Mouse (Mus musculus) gastrocnemius, adult 2 months (tissue): ENCODE data around the gene Arhgap45. TPM values are rescaled to one million over a fixed set of nuclear protein-coding genes. Genes with fewer than 3 reads are reported as not detected.

Experiments
- DNase-seq: peaks from one replicate; pipeline ENCODE4 v3.0.0; 2022
- H3K27ac ChIP-seq: fragments of 200-600 bp; 2 replicates; pipeline ENCODE4 v1.8.1; 2022; ENCODE audit warnings: mild to moderate bottlenecking
- H3K4me3 ChIP-seq: fragments of 200-600 bp; 2 replicates; pipeline ENCODE4 v1.8.1; 2022; ENCODE audit warnings: mild to moderate bottlenecking, moderate library complexity
- CTCF ChIP-seq: fragments of 200-600 bp; IDR thresholded peaks from 2 replicates; pipeline ENCODE4 v1.8.1; 2022; ENCODE audit warnings: antibody characterized with exemption, mild to moderate bottlenecking, moderate library complexity
- intact Hi-C: fragments of 180-260 bp; cut with DNase I; formaldehyde crosslinking; loops from one replicate; pipeline ENCODE4 v1.15.1; 2025
- total RNA-seq, 2 experiments: library from RNA; stranded (reverse); gene quantifications; 2 replicates each; pipeline ENCODE4 v1.2.3; 2021

Gene Arhgap45
- total RNA-seq, 2 experiments from 2014 or later, result 0.97 to 1.4 TPM

DNA sequence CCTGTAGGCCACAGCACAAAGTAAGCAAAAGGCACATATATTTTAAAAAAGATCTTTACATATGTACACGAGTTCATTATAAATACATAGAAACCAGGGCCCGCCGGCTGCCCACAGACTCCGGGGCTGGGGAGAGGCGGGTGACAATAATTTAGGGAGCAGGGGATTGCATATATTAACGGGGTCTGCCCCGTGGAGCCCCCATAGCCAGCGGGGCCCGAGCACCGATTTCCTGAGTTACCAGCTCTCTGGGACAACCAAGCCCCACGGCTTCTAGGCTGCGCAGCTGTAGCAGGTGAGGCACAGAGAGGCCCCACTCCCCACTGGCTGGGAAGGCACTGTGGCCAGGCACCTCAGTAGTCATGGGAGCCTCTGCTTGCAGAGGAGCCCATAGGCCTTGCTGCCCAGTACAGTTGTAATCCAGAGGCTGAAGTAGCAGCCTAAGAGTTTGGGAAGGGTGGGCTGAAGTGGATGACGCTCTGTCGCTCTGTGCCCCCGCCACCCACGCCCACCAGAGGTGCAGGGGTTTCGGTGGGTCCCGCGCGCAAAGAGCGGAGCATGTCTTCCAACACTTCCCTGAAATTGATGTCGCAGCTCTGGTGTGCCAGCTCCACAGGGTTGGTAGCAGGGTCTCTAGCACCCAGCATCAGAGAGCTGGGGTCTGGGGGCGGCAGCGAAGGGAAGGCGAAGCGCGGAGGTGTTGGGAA is 40.7 kb downstream of the Arhgap45 start:
- no peak for DNase-seq
- intact Hi-C loops, result no loop called here

DNA sequence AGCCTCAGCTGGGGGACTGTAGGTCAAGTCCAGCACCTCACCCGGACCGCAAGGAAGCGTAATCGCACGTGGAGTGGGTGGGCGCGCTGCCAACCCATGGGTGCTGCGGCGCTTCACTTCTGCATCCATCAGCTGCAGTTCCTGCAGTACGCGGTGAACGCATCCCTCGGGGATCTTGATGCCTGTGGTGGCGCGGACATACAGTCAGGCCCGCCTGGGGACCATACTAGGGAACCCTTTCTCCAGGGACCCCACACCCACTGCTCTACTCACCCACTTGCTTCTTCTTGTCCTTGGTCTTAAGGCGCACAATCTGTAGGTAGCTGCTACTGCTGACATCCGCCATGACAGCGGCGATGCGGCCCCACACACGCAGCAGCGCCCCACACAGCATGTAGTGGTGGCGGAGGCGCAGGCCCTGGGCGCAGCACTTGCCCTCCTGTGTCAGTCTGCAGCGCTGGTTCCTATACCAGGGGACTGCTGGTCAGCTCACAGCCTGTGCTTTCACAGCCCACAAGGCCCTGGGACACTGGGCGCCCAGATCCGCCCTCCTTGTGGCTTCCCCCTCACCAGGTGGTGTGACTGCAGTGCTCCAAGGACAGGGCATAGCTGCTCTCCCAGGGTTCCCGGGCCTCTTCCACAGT is 41.4 kb downstream of the Arhgap45 start:
- Histone ChIP-seq H3K4me3 (no peak overlapping the region), H3K27ac (no peak overlapping the region)
- no peak for DNase-seq
- intact Hi-C loops, result no loop called here
- TF ChIP-seq CTCF, result no peak

More for the DNA sequence above, 40.7 kb downstream of the Arhgap45 start:
- no peak for TF ChIP-seq CTCF
- no peak overlapping the region for H3K27ac ChIP-seq
- H3K4me3 ChIP-seq, result no peak overlapping the region

DNA sequence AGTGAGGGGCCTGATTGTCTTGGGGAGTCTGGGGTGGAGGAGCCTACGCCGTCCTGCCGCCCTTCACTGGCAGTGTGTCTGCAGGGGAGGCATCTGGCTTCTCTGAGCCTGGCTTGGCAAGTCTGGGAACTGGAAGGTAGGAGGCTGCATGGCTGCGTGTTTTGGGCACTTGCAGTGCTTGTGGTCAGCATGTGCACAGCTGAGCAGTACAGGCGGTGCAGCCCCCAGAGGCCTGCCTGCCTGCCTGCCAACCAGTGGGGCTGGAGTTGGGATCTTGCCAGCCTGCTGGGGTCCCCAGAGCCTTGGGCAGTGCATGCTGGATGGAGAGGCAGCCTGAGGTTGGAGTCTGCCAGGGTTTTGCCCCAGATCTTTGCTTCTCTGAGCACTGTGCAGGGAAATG is 46.7 kb downstream of the Arhgap45 start:
- no peak for DNase-seq
- H3K4me3 ChIP-seq, result no peak overlapping the region
- intact Hi-C loops, result no loop called here
- H3K27ac ChIP-seq, result no peak overlapping the region
- TF ChIP-seq CTCF, result no peak

DNA sequence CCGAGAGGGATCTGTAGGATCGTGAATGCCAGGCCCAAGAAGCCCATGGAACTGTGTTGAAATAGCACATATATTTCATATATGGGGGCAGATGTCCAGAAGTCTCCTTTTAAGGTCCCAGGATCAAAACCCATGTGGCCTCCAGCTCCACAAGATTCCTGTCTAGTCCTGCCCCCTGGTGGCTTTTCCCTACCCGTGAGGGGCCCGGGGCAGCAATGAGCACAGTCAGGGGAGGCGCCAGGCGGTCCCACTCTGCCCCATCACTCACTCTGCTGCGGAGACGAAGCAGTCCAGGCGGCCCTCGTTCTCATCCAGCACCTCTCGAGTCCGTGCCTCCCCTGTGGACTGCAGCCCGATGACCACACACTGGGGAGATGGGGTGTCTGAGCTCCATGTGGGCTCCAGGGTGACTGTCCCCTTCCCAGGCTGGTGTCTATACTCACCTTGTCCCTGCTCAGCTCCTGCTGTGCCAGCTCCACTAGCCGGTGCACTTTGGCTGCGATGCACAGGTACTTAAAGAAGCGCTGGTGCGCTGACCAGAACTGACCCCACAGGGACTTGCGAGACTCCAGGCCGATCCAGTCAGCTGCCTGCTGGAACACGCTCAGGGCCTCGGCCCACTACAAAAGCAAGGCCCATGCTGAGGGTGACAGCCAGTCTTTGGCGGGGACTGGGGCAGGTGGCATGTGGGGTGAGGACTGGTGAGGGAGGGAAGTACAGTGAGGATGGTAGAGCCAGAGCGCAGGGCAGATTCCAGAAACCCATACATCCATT is 47.6 kb downstream of the Arhgap45 start:
- DNase-seq, result no peak
- no peak overlapping the region for H3K27ac ChIP-seq
- TF ChIP-seq CTCF, result no peak; the same call in 1 of the 2 replicates
- intact Hi-C loops, result no loop called here
- no peak overlapping the region for H3K4me3 ChIP-seq

DNA sequence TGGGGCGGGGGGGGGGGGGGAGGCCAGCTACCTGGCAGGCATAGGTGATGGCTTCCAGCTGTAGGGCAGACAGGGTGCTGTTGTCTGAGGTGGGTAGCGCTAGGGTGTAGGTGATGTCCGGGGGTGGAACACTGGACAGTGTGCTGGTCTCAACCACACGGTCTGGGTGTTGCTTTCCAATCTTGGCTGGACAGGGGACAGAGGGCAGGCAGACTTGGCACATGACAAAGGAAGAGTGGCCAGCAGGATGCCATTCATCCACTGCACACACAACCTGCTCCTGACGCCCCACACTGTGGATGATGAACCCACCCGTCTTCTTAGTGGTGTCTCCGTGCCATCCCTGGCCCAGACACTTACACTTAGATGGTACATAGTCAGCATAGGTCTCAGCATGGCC is 52.8 kb downstream of the Arhgap45 start:
- Histone ChIP-seq H3K27ac (peak overlapping the region; percentile 89; the same call in 1 of the 2 replicates), H3K4me3 (no peak overlapping the region)
- TF ChIP-seq CTCF, result no peak
- no peak for DNase-seq
- intact Hi-C loops, result no loop called here

DNA sequence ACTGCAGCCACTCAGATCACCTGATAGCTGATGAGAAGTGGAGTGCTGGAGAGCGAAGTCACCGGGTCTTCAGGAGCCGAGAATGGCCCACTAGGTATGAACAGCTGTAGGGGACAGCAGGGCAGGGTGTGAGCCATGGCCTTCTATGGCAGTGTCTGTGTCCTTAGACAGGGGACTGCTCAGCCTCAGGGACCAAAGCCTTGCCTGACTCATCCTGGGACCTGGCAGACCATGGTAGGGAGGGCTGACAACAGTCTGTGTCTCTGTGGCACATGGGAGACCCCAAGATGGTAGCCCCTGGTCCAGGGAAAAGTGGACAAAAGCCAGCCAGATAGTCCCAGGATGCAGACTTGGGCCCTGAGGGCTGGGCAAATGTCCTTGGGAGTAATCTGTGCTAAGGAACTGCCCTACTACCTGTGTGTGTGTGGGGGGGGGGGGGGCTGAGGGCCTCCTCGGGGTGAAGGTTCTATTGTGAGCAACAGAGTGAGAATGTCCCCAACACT is 53.5 kb downstream of the Arhgap45 start:
- H3K27ac ChIP-seq, result peak overlapping the region; percentile 89
- DNase-seq, result no peak
- intact Hi-C loops, result loop anchor here (5.0 kb wide), 1 partner anchor 42 kb away; no protein-coding TSS in a partner anchor
- H3K4me3 ChIP-seq, result no peak overlapping the region
- TF ChIP-seq CTCF, result no peak

DNA sequence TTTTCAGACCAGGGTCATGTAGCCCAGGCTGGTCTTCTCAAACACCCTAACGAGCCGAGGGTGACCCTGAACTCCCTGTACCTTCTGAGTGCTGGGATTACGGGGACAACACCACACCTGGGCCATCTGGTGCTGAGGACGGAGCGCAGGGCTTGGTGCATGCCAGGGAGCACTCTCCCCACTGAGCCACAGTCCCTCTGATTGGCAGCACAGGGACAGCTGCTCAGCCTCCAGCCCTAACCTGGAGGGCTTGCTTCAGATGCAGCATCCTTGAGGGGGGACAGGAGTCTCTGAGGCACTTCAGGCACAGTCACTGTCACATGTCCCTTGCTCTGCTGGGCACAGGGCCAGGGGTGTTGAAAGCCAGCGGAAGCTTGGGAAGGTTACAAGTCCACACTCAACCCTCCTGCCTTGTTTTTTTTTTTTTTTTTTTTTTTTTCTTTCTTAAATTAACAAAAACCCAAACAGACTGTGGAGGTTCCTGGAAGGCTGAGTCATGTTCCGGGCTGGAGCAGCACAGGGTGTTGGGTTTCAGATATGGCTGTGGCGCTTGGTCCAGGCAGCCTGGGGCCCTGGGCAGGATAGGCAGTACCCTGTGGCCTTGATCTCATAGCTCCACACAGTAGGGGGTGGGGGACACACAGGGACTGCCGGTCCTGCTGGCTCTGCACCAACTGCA is 54.5 kb downstream of the Arhgap45 start:
- peak; percentile 91 for DNase-seq
- Histone ChIP-seq H3K4me3 (peak overlapping the region; percentile 28; the same call in 1 of the 2 replicates), H3K27ac (peak overlapping the region; percentile 89)
- intact Hi-C loops, result loop anchor here (5.0 kb wide), 1 partner anchor 41 kb away; no protein-coding TSS in a partner anchor
- no peak for TF ChIP-seq CTCF

DNA sequence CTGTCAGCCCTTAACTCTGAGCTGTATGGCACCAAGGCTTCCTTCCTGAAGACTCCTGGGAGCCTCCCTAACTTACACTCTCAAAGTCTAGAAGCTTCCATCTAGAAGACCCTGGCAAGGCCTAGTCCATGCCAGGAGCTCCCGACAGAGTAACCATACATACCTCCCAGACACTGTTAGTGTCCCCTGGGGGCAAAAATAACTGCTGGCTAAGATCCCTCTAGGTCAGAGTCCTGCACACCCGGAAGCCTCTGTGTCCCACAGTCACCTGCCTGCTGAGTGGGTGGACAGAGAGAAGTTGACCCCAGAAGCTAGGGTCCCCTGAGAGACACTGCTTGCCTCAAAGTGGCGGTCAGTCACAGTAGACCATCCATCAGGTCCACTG is 55.1 kb downstream of the Arhgap45 start:
- peak overlapping the region; percentile 28 for H3K4me3 ChIP-seq
- no peak for DNase-seq
- no peak for TF ChIP-seq CTCF
- intact Hi-C loops, result loop anchor here (5.0 kb wide), 1 partner anchor 41 kb away; no protein-coding TSS in a partner anchor
- H3K27ac ChIP-seq, result peak overlapping the region; percentile 89

DNA sequence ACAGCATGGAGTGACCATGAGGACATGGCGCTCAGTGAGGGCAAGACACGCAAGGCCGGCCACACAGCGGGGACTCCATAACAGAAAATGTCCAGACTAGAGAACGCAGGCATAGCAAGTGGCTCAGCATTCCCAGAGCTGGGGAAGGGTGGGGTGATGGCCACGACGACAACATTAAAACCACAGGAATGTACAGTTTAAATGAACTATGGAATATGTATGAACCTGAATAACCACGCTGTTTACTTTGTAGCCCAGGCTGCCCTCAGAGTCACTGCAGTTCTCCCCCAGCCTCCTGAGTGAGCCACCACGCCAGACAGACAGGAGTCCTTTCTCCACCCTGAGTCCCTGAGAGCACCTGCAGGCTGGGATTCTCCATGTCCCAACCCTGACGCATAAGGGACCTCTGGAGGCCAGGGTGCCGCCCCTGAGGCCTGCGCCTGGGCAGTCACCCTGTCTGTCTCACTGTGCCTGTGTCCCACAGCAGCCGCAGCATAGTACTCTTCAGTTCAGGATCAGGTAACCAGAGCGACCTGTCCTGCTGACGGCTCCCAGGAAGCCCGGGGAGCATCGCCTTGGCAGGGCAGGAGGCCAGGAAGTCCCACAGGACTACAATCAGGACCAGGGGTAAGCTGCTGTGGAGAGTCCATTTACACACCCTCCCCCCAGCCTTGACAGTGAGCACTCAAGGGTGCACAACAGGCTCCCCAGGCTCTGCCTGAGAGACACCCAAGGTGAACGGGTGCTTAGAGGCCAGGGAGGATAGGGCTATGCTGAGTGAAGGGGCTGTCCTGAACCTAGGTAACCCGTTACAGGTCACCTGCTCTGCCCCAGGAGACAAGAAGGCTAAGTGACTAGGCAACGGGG is 56.4 kb downstream of the Arhgap45 start:
- Histone ChIP-seq H3K27ac (peak overlapping the region; percentile 89), H3K4me3 (no peak overlapping the region)
- intact Hi-C loops, result loop anchor here (5.0 kb wide), 1 partner anchor 39 kb away; no protein-coding TSS in a partner anchor
- DNase-seq, result no peak
- TF ChIP-seq CTCF, result no peak

DNA sequence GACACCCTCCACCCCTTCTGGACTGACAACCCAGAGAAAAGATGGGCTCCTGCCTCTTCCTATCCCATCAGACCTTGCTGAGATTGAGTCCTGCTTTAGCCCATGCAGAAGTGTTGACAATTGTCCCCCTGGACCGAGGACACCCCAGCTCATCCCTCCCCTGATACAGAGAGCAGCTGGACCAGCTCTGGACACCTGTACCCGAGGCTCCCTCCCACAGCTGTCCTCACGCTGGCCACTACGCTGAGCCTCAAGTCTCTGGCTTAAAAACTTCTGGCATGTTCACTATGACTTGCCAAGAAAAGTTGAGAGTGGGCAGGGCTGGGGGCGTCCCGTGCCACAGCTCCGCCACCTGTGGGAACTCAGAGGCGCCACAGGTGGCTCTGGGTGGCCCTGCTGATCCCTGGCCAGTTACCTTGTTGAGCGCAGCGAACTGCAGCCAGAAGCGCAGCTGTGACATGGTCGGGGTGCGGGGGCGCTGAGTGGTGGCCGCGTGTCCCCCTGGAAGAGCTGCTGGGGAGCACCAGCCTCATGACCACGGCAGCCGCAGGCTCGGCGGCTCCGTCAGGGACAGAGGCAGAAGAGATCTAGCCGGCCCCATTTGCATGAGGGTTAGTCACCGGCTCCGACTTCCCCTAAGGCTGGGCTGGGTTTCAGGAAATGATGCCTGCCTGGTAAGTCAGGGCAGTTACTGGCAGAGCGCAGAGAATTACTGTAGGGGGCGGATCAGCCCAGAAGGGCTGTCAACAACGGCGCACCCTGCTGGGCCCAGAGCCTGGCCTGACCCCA is 58.6 kb downstream of the Arhgap45 start:
- intact Hi-C loops, result loop anchor here (5.0 kb wide), 1 partner anchor 37 kb away; no protein-coding TSS in a partner anchor
- H3K27ac ChIP-seq, result peak overlapping the region; percentile 89
- peak; percentile 47 for TF ChIP-seq CTCF
- H3K4me3 ChIP-seq, result peak overlapping the region; percentile 68
- DNase-seq, result peak; percentile 77
